Mouse (Mus musculus): ENCODE results near the gene Lrrc3b. TPM values are rescaled to one million over a fixed set of nuclear protein-coding genes. Genes with fewer than 3 reads are reported as not detected.

The Lrrc3b gene
- polyA plus RNA-seq, 1 experiment from 2014 or later, result 1.1 TPM

DNA sequence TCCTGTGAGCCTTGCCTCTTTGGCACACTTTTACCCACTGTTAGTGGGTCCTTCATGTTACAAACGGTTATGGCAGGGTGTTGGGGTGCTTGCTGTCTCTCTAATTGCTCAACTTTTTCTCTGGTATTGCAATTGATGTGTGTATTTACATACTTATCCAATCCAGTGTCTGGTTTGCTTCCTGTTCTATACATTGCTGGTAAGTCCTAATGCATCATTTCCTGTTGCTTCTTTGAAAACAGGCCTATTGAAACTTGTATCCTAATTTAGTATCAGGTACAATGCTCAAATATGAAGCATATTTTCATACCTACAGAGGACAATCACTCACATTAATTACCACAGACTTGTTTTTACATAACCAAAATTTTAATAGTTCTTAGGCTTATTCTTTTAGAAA lies 107.4 kb downstream of the Lrrc3b start:
- WGBS, result 46% methylated on average over 1 of the region's 1 CpGs
- no peak for ATAC-seq (ENCODE audit: insufficient number of reproducible peaks, insufficient read depth, low FRiP score, low TSS enrichment, low read depth)
- Histone ChIP-seq H3K9ac (replicated peaks) (no peak overlapping the region), H3K4me2 (no peak overlapping the region), H3K27ac (no peak overlapping the region), H3K4me3 (replicated peaks) (no peak overlapping the region), H3K36me3 (no peaks in the 10 kb centered on the region), H3K27me3 (no peaks in the 10 kb centered on the region), H3K9me3 (no peaks in the 10 kb centered on the region), H3K4me1 (replicated peaks) (no peaks in the 10 kb centered on the region)

DNA sequence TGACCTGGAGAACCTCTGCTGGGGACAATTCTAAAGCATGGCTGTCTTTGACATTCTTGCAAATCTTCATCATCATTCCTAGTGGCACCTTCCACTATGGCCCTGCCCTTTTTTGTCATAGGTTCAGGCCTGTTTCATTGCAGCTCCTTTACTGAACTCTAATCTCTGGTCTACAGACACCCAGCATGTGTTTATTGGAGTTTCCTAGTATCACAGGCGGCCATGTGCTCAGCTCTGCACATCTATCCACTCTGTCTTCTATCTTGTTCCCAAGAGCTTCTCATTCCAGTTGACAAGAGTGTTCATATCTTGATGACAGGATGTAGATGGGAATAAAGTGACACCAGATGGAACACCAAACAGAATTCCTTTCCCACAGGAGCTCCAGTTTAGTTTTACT lies 108.6 kb downstream of the Lrrc3b start:
- 80% methylated on average over 1 of the region's 1 CpGs for WGBS
- Histone ChIP-seq H3K36me3 (no peaks in the 10 kb centered on the region), H3K9ac (replicated peaks) (no peak overlapping the region), H3K27ac (no peak overlapping the region), H3K9me3 (no peaks in the 10 kb centered on the region), H3K4me3 (replicated peaks) (no peak overlapping the region), H3K4me1 (replicated peaks) (no peaks in the 10 kb centered on the region), H3K27me3 (no peaks in the 10 kb centered on the region), H3K4me2 (no peak overlapping the region)
- no peak for ATAC-seq (ENCODE audit: insufficient number of reproducible peaks, insufficient read depth, low FRiP score, low TSS enrichment, low read depth)

DNA sequence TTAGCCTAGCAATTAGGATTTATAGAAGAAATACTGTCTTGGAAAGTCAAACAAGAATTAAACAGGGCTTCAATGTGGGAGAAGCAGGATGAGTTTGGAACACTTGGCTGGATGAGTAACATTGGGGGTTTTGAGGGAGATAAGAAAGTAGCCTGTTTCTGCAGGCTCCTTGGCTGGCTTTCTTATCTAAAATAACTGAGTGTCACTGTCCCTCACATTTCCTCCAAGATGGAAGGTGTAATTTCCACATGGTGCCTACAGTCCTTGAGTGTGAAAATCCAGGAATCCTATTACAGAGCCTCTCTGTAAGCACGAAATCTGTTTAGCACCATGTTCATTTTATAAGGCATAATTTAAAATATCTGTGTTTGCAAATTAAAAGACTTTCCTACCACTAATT lies 112.9 kb downstream of the Lrrc3b start:
- H3K9me3 ChIP-seq, result no peaks in the 10 kb centered on the region
- no peak overlapping the region for H3K27ac ChIP-seq
- no peak overlapping the region for H3K9ac ChIP-seq (replicated peaks)
- WGBS, result 49% methylated on average over 1 of the region's 1 CpGs
- no peak for ATAC-seq (ENCODE audit: insufficient number of reproducible peaks, insufficient read depth, low FRiP score, low TSS enrichment, low read depth)
- no peaks in the 10 kb centered on the region for H3K36me3 ChIP-seq
- no peak overlapping the region for H3K4me3 ChIP-seq (replicated peaks)
- peaks cover 8% of the 10 kb centered on the region for H3K4me1 ChIP-seq (replicated peaks)
- no peaks in the 10 kb centered on the region for H3K27me3 ChIP-seq
- H3K4me2 ChIP-seq, result no peak overlapping the region

DNA sequence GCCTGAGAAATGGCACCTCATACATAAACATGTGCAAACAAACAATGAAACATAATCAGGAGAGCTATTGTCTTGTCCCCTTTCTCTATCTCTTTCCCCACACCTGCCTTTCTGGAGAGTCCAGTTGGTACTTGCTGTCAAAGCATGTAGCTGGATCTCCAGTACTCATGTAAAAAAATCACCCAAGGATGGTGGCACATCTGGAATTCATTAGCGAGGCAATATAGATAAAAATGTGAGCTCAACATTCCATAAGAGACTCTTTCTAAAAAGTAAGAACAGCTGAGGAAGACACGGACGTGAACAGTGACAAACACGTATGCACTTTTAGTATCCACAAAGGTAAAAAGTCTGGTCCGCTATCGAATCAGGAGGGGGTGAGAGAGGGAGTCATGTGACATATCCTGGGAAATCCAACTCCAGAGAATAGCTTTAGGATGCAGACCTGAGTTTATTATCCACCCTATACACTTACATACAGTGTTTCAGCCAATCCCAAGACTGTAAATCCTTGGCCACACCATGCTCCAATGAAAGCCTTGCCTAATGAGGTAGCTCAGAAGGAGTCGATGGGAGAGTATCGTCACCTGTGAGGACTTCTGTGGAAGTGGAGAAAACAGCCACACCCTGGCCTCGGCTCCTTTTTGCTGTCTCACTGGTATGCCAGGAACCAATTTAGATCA lies 116.2 kb downstream of the Lrrc3b start:
- ATAC-seq (ENCODE audit: insufficient number of reproducible peaks, insufficient read depth, low FRiP score, low TSS enrichment, low read depth), result no peak
- WGBS, result 63% methylated on average over 9 of the region's 9 CpGs
- Histone ChIP-seq H3K4me3 (replicated peaks) (no peak overlapping the region), H3K27me3 (no peaks in the 10 kb centered on the region), H3K4me2 (no peak overlapping the region), H3K27ac (no peak overlapping the region), H3K36me3 (no peaks in the 10 kb centered on the region), H3K4me1 (replicated peaks) (peaks cover 8% of the 10 kb centered on the region), H3K9ac (replicated peaks) (no peak overlapping the region), H3K9me3 (no peaks in the 10 kb centered on the region)

DNA sequence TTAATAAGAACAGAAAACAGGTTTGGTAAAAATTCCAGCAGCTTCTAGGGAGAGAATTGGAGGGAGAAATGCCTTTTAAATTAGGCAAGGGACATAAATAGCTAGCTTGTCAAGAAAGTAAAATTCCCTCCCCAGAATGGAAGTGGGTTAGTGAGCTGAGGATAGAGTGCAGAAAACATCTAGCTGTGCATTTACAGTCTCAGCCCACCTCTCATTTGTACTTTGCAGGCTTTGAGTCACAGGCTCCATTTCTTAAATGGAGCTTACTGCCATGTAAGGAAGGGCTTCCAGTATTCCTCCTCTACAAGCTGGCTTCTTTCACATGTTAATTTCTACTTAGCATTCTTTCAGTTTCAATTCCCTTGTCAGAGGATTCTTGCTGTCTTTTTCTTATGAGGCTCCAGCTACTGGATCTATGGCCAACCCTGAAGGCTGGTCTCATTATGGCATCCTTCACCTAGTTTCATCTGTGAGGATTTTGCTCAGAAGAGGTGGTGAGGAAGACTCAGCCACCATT lies 119.3 kb downstream of the Lrrc3b start:
- Histone ChIP-seq H3K4me2 (no peak overlapping the region), H3K9ac (replicated peaks) (no peak overlapping the region), H3K4me3 (replicated peaks) (no peak overlapping the region), H3K36me3 (no peaks in the 10 kb centered on the region), H3K27me3 (no peaks in the 10 kb centered on the region), H3K9me3 (no peaks in the 10 kb centered on the region), H3K27ac (no peak overlapping the region), H3K4me1 (replicated peaks) (peaks cover 8% of the 10 kb centered on the region)
- ATAC-seq (ENCODE audit: insufficient number of reproducible peaks, insufficient read depth, low FRiP score, low TSS enrichment, low read depth), result no peak

DNA sequence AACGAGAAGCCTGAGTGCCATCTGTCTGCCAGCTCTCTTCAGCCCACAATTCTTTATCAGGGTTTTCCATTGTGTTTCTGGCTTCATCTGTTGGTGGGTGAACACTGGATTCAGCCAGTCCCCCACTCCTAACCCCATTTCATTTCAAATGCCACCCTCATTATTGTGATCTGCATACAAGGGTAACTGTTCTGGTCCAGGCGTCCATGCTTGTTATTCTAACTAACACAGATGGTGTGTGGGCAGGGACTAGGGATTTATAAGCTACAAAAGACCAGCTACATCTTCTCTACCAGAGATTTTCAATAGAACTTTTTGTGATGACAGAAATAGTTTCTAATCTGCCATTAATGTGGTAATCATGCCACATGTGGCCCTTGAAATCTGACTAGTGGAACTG lies 130.2 kb downstream of the Lrrc3b start:
- Histone ChIP-seq H3K36me3 (no peaks in the 10 kb centered on the region), H3K4me1 (replicated peaks) (no peaks in the 10 kb centered on the region), H3K27ac (no peak overlapping the region), H3K4me3 (replicated peaks) (no peak overlapping the region), H3K9me3 (no peaks in the 10 kb centered on the region), H3K4me2 (no peak overlapping the region), H3K27me3 (no peaks in the 10 kb centered on the region), H3K9ac (replicated peaks) (no peak overlapping the region)
- no peak for ATAC-seq (ENCODE audit: insufficient number of reproducible peaks, insufficient read depth, low FRiP score, low TSS enrichment, low read depth)
- 75% methylated on average over 2 of the region's 2 CpGs for WGBS
